Mouse (Mus musculus) forelimb bud, embryonic 11.5 days (tissue): ENCODE data around the gene Eya2.
A peak's percentile ranks its signal among the peaks of the same experiment; 100 is the strongest.

Experiments used
- DNase-seq: peaks from one replicate; pipeline ENCODE4 v3.0.0-alpha.2; 2012; ENCODE audit warnings: low read depth, low spot score

The Eya2 gene

GRCm38 (mm10) chr2:165716688-165717087 is 121.9 kb downstream of the Eya2 start:
- DNase-seq: no peak

- DNase-seq: no peak
Measured at GRCm38 (mm10) chr2:165717182-165718176, 122.6 kb downstream of the Eya2 start.

- no peak for DNase-seq
Measured at GRCm38 (mm10) chr2:165719382-165719781, 124.5 kb downstream of the Eya2 start.

- DNase-seq: no peak
Measured at GRCm38 (mm10) chr2:165721941-165722340, 127.1 kb downstream of the Eya2 start.

- DNase-seq: peak; percentile 88
Measured at GRCm38 (mm10) chr2:165732552-165733238, 137.9 kb downstream of the Eya2 start.

GRCm38 (mm10) chr2:165733701-165734100 is 138.9 kb downstream of the Eya2 start:
- DNase-seq: no peak

GRCm38 (mm10) chr2:165736297-165736696 is 141.5 kb downstream of the Eya2 start:
- no peak for DNase-seq

- DNase-seq: no peak
Measured at GRCm38 (mm10) chr2:165740381-165740780, 145.5 kb downstream of the Eya2 start.

GRCm38 (mm10) chr2:165740982-165741381 is 146.2 kb downstream of the Eya2 start:
- peak; percentile 48 for DNase-seq

GRCm38 (mm10) chr2:165741526-165742050 is 146.8 kb downstream of the Eya2 start:
- no peak for DNase-seq

GRCm38 (mm10) chr2:165742210-165742786 is 147.5 kb downstream of the Eya2 start:
- DNase-seq: no peak

- DNase-seq: no peak
Measured at GRCm38 (mm10) chr2:165745306-165746098, 150.7 kb downstream of the Eya2 start.

- no peak for DNase-seq
Measured at GRCm38 (mm10) chr2:165747975-165748374, 153.1 kb downstream of the Eya2 start.

GRCm38 (mm10) chr2:165748426-165748825 is 153.6 kb downstream of the Eya2 start:
- no peak for DNase-seq

GRCm38 (mm10) chr2:165751068-165751467 is 156.2 kb downstream of the Eya2 start:
- no peak for DNase-seq

- DNase-seq: no peak
Measured at GRCm38 (mm10) chr2:165752704-165753103, 157.9 kb downstream of the Eya2 start.

GRCm38 (mm10) chr2:165757799-165758198 is 163.0 kb downstream of the Eya2 start:
- DNase-seq: no peak

GRCm38 (mm10) chr2:165758534-165758933 is 163.7 kb downstream of the Eya2 start:
- DNase-seq: peak; percentile 45

- no peak for DNase-seq
Measured at GRCm38 (mm10) chr2:165759421-165759985, 164.7 kb downstream of the Eya2 start.

GRCm38 (mm10) chr2:165768805-165769358 is 174.1 kb downstream of the Eya2 start:
- no peak for DNase-seq
